Mouse (Mus musculus): ENCODE measurements at regions not wholly inside any gene's neighbourhood (a gene's known extent, or its start where the extent isn't known, plus 50 kb on each side); places are given as distances from the start of the nearest gene placed in this dataset.

GRCm38 (mm10) chr2:159354247-159354646 is 559.6 kb downstream of the Dhx35 start:
- no peak for TF ChIP-seq CTCF (IDR thresholded peaks at IDR 0.05 in 2 of 3, conservative IDR thresholded peaks at IDR 0.05 in 1 of 3; ENCODE audit: control insufficient read depth in 1 of 3, insufficient read depth in 1 of 3, low read depth in 2 of 3, low read length in 3 of 3, poor library complexity in 1 of 3, severe bottlenecking in 1 of 3)
- TF ChIP-seq POLR2A (IDR thresholded peaks at IDR 0.05; ENCODE audit: control insufficient read depth in 1 of 2, insufficient read depth in 1 of 2, low read depth in 1 of 2, low read length in 2 of 2, poor library complexity in 1 of 2) = no peak
- no peak for TF ChIP-seq EP300 (IDR thresholded peaks at IDR 0.05; ENCODE audit: low read depth in 1 of 2, low read length in 2 of 2)
- no peak for TF ChIP-seq NRF1 (IDR thresholded peaks at IDR 0.05; ENCODE audit: insufficient read depth, low read depth, low read length, poor library complexity, severe bottlenecking)
- no peak for TF ChIP-seq RAD21 (IDR thresholded peaks at IDR 0.05; ENCODE audit: low read depth, low read length)
- no peak for TF ChIP-seq MXI1 (IDR thresholded peaks at IDR 0.05; ENCODE audit: low read depth, low read length)
- TF ChIP-seq RCOR1 (IDR thresholded peaks at IDR 0.05; ENCODE audit: low read depth, low read length) = no peak
